Mouse (Mus musculus): ENCODE results near the gene Sgsm3.

Sgsm3 gene

DNA sequence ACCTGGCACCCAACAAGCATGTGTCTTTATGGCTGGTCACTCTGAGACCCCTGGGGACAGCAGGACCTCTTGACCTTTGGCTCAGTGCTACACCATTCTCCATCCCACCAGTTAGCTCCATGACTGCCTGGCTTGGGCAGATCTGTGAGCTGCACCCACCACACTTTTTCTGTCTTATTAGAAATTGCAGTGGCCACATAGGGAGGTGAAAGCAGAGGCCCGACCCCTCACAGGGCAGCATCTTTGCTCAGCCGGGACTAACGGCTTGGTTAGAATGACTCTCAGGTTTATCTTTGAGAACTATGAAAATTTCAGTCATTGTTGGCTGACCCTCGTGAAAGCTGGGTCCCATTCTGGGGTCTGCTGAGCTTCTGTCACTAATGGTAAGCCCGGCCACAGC is 49.3 kb downstream of the Sgsm3 start:
- no peak for DNase-seq (ENCODE audit: low spot score)

DNA sequence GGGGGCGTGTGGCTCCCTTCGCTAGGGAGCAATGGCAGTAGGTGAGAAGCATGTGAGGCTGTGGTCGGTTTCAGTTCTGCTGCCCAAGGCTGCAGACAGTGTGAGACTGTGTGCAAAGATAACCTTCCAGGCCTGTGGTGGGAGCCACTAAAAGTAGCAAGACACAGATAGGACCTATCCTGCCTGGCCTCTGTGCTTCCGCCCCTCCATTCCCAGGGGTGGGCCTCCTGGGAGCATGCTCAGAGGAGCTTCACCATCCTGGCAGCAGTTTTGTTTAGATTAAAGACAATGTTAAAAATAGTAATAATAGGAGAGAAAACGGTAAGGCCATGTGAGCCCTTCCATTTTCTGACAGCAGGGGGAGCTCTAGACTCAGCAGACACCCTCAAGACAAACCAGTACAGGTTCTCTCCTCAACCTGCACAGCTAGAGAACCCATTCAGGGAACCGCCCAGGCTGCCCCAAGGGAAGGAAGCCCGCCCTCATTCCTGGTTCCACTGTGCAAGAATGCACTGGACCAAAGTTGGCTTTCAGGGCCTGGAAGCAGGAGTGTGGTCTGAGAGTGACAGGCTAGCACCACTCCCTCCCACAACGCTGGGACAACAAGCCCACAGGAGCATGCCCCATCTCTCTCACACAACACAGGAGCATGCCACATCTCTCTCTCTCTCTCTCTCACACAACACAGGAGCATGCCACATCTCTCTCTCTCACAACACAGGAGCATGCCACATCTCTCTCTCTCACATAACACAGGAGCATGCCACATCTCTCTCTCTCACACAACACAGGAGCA is 50.0 kb downstream of the Sgsm3 start:
- peak; percentile 68 for DNase-seq (ENCODE audit: low spot score)

DNA sequence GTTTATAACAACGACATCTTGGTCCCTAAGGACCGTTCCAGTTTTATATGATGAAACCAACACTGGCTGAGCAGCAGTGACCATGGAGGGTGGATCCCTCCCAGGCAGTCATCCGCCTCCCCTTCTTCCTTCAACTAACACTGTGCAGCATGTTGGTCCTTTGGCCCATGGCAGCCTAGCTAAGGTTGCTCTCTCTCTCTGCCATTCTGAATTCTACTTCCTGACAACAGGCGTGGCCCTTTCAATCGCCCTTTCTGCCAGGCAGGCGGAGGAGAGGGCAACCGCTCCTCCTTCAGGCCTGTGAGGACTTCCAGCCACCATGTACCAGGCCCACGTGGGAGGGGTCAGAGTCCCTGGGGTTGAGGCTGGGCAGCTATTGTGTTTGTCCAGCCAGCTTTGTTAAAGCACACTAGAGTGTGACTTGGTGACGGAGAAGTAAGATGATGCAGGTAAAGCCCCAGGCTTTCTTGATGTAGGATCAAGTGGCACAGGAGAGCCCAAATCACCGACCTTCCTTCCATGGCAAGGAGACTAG is 53.4 kb downstream of the Sgsm3 start:
- no peak for DNase-seq (ENCODE audit: low spot score)

DNA sequence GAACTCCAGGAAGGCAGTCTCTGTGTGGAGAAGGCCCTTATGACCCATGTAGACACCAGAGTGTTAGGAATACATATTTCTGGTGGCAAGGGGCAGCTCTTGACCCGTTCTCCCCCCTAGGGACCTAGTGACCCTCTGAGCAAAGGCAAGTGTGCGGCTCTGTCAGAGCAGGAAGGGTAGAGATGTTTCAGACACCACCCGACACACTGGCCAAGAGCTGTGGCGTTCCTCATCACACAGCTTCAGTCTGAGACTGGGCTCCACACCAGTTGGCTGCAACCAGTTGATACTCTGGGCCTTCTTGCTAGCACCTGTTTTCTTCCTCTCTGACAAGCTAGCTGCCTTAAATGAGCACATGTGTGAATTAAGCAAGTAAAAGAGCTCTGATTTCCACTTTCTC is 54.0 kb downstream of the Sgsm3 start:
- DNase-seq (ENCODE audit: low spot score) = no peak

DNA sequence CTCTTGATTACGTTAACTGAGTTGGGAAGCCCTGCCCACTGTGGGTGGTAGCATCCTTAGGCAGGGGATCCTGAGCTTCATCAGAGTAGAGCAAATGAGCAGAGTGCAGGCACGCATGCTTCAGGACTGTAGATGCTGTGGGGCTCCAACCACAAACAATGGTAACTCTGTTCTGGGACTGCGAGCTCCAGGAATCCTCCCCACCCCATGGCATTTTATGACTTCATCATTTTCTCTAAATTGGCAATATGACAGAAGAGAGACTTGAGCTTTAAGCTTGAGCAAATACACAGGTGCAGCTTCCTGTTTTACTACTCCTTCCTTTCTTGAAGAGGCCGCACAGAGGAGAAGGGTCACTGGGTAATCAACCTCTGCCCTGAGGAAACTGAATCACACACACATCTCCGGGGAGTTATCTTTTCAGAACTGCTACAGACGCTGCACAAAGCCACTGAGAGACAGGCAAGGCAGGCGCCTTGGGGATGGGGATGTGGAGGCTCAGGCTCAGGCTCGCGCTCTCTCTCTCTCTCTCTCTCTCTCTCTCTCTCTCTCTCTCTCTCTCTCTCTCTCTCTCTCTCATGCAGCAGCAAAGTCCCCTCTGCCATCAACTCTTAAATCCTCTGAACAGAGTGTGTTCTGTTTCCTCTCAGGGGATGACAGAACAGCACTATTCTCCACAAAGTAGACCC is 55.5 kb downstream of the Sgsm3 start:
- DNase-seq (ENCODE audit: low spot score) = no peak

DNA sequence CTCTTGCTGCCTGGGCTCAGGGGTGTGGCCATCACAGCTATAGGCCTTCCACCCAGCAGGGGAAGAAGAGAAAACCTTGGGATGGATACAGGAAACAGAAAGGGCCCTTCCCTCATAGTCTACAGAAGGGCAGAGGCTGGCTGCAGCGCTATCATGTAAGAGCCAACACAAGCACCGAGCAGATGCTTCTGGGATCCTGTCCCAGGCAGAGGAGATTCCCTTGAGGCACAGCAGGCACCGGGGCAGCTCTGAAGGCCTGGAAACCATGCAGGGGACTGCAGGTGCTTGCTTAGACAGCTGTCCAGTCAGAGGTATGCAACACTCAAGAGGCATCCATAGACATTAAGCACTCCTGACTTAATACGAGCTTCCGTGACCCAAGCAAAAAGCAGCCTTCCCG is 56.6 kb downstream of the Sgsm3 start:
- no peak for DNase-seq (ENCODE audit: low spot score)

DNA sequence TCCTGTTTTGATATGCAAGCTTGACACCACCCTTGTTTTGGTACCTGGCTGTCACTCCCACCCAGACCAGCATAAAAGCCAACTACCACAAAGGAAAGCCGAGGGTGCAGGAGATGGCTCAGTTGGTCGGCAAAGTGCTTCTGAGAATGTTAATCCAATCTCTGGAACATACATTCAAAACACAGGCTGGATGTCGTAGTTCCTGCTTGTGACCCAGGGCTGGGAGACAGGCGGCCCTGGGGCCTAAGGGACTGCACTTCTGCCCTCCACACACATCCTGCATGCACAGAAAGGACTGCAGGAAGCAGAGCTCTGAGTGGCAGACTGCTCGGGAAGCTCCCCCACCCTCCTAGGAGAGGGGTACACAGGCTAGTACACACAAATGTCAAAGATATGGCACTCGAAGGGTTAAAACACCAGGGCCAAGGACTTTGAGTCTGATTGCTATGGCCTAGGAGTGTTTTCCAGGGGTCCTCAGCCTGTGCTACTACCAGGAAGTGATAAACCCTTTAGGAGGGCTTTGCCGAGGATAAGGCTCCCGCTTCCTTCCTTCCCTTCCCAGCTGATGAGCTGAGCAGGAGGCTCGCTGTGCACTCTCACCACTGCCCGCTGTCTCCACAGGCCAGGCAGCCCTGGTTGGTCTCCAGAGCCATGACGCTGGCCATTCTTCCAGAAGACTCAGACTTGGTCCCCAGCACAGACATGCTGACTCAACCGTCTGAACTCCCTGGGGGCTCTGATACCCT is 58.0 kb downstream of the Sgsm3 start:
- no peak for DNase-seq (ENCODE audit: low spot score)

DNA sequence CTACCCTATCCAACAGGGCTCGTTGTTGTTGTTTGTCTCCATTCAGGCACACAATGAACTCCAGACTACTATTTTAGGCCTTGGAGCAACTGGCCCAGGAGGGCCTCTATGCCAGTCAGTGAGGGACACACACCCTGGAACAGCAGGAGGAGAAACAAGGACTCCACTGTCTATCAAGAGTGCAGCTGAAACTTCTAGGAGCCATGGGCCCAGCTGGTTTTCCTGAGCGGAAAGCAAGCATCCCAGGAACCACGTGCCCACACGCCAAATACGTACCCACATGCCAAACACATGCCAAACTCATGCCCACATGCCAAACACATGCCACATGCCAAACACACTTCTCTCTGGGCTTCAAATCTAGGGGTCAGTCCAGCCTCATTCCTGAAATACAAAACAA is 60.9 kb downstream of the Sgsm3 start:
- DNase-seq (ENCODE audit: low spot score) = no peak

DNA sequence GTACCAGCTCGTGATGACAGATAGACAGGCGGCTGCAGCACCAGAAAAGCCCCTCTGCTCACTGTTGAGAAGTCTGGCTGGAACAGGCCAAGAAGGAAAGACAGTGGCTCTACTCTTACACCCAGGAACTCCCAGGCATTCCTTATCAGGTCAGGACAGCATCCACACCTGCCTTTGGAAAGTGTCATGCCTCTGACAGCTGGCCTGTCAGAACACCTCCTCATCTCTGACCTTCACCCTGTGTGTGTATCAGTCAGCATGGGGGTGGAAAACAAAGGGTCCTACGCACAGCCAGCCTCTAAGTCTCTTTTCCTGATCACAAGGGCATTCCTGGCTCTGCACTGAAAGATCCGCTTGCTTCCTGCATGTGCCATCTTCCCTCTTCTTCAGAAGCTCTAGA is 64.2 kb downstream of the Sgsm3 start:
- no peak for DNase-seq (ENCODE audit: low spot score)

DNA sequence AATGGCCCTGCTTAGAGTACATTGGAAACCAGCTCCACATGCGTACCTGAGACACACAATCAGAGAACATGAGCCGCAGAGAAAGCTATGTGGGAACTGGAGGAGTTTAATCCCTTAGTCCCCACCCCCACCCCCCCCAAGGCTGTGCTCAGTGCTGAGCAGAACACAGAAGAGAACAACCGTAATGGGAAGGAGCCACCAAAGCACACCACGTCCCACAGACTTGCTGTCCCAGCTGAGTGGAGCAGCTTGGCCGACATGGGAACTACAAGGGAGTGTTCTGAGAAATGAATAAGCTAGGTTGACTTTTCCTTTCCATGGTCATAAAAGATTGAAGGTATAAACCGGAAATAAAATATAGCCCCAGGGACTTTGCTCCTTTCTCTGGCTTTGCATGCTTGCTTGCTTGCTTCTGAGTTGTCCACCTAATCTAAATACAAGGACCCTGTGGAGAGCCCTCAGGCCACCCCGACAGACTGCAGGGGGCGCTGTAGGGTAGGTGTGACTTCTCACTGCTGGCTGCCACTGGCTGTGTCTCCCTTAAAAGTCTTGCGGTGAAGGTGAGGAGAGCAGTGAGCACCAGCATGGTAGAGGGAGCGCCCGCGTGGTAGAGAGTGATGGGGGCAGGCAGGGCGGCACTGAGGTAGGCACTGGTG is 64.8 kb downstream of the Sgsm3 start:
- DNase-seq (ENCODE audit: low spot score) = no peak

DNA sequence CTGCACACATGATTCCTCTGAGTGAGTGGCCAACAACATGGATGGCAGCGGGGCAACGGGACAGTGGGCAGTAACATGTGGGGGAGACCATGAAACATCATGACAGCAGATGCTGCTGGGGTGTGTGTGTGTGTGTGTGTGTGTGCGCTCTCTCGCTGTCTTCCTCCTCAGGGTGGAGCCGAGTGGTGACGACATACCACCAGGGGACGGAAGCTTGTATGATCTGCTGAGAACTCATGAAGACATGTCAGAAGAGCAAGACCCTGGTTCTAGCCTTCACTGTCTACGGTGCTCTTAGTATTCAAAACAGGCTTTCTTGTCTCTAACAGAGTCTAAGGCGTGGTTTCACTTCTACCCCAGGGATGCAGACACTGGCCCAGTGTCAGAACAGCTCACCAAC is 66.9 kb downstream of the Sgsm3 start:
- no peak for DNase-seq (ENCODE audit: low spot score)

DNA sequence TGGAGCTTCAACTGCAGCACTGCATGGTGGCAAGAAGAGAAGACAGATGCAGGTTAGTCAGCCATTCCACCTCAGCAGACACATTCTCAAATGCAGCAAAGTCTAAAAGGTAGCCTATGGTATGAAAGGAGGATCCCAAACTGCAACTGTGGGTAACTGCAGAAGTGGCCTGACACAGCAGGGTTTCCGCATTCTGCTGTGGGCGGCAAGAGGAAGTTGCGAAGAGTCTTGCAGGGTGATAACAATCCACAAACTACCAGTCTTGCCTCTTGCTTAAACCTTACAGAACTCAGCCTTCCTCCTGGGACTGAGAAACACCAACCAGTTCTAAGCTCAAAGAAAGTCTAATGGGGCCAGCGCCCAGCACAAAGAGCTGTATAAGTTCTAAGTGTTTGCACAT is 67.8 kb downstream of the Sgsm3 start:
- DNase-seq (ENCODE audit: low spot score) = no peak

DNA sequence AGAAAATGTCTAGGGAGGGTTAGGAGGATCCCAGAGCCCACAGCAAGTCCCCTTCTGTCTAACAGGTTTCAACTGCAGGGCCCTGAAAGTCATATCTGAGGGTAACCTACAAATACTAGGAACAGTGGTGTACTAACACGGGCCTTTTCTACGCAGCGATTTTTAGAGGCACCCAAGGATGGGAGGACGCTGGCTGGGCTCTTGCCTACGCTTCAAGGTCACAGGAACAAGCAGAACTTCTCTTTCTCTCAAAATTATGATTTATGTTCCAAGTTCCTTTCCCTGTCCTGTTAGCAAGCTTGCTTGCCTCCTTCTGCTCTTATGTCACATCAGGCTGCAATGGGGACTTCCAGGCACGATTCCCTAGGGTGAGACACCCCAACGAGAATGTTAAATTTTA is 68.5 kb downstream of the Sgsm3 start:
- DNase-seq (ENCODE audit: low spot score) = no peak

DNA sequence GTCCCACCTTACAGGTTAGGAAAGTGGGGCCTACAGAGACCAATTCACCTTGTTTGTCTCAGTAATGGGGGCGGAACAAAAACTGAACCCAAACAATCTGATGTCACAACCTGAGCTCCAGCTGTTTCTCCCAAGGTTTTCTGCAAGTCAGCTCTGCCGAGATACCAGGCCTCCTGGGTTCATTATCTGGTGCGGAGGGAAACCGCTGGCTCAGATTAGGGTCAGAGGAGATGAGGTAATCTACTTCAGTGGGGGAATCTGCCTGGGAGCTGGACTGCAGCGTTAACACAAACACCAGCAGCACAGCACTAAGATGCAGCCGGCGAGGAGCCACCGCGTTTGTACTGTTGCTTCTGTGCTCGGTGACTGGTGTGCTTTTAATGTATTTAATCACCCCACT is 69.9 kb downstream of the Sgsm3 start:
- DNase-seq (ENCODE audit: low spot score) = no peak

DNA sequence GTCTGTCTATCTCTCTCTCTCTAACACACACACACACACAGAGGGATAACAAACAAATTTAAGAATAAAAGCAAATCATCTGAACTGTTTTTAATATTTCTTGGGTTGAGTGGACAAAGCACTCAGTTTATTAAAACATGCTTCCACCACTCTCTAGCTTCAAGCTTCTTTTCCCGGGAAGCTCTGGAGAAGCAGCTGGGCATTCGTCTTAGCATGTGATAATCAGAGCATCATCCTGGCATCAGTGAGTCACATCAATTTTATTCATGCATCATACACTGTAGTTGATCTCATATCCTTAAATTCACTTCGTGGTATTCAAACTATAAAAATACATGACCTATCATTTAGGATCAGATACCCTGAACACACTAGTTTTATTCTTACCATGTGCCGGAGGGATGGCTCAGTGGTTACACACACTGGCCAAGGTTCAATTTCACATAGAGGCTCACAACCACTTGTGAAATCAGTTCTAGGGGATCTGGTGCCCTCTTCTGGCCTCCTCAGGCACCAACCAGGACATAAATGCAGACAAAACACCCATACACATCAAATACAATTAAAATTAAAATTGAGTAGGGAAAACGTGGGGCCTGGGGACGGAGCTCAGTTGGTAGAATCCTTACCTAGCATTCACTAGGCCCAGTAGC is 72.0 kb downstream of the Sgsm3 start:
- no peak for DNase-seq (ENCODE audit: low spot score)

DNA sequence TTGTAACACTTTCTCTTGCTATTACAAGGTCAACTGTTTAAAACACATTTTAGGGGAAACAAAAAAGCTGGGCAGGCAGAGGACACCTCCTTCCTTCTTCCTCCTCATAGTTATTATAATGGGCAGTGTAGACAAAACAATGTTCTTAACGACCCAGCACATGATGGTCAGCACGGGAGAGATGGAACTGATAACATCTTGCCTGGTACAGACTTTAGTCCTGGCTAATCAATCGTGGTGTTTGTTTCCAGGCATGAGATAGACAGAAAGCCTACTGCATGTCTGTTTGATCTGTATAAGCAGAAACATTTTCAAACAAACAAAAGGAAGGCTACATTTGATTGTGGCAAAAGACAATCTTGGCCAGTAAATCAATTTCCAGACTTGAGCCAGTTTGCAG is 72.9 kb downstream of the Sgsm3 start:
- no peak for DNase-seq (ENCODE audit: low spot score)

DNA sequence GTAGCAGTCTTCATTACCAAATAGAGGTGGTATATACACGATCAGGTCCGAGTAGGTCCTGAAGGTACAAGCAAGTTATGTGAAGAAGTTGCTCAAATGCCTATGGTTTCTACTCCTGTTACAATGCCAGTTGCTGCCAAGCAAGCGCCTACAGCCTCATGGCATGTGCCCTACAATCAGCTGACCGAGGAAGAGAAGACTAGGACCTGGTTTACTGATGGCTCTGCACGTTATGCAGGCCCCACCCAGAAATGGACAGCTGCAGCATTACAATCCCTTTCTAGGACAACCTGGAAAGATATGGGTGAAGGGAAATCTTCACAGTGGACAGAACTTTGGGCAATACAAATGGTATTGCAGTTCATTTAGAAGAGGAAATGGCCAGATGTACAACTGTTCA is 74.9 kb downstream of the Sgsm3 start:
- no peak for DNase-seq (ENCODE audit: low spot score)

DNA sequence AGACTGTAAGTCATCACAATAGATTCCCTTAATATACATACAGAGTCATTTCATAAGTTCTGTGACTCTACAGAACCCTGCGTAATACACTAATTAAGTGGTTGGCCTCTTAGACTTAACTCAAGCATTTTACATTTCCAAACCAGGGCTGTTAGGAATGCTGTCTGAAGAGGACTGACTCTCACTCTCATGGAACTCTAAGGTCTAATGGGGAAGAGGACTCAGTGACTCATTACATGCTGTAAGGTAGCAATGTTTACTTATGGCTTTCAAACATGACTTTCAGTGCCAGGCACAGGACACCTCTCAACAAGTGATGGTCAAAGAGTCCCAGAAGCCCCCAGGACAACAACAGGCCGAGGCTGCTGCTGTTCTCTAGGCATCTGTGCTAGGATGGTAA is 77.9 kb downstream of the Sgsm3 start:
- DNase-seq (ENCODE audit: low spot score) = no peak

DNA sequence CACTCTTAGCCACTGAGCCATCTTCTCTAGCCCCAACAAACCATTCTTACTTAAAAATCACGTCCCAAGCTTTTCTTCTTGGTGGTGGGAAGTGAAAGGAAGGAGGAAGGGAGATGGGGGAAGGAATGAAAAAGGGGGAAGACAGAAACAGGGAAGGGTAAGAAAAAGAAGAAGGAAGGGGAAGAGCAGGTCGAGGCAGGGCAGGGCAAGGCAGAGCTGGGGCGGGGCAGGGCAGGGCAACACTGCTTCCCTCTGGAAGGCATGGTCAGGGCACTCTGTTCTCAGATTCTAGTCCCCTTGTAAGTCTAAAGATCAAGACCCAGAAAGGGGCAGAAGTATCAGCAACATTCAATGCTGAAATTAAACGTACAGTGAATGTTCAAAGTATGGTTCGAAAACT is 80.2 kb downstream of the Sgsm3 start:
- no peak for DNase-seq (ENCODE audit: low spot score)

DNA sequence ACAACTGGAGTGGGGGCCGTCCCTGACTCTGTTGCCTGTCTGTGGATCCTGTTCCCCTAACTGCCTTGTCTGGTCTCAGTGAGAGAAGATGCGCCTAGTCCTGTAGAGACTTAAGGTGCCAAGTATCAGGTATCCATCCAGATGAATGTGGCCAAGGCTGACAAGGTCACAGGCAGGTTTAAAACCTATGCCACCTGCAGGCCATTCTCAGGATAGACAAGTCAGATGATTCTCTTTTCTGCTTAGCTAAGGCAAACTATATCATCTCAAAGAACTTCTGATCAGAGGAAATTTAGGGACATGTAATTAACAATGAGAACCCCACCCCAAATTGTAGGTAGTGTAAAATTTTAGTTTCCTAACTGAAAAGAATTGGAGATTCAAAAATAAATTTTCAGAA is 83.4 kb downstream of the Sgsm3 start:
- DNase-seq (ENCODE audit: low spot score) = no peak

All from urinary bladder, postnatal 25 days (tissue).